Mouse (Mus musculus) cerebellum, adult 2 months (tissue): Measurements from ENCODE around the gene Cited2.

Source experiments
- CTCF ChIP-seq: fragments of 200-500 bp; IDR thresholded peaks from 2 replicates; pipeline ENCODE4 v1.5.1; 2011; ENCODE audit warnings: low read depth, mild to moderate bottlenecking, control low read depth, low read length, moderate library complexity, borderline replicate concordance; ENCODE audit not compliant: insufficient read depth
- POLR2A ChIP-seq: fragments of 200-500 bp; IDR thresholded peaks from 2 replicates; pipeline ENCODE4 v1.6.1; 2011; ENCODE audit warnings: low read length, control low read depth, borderline replicate concordance; ENCODE audit not compliant: insufficient read depth

DNA sequence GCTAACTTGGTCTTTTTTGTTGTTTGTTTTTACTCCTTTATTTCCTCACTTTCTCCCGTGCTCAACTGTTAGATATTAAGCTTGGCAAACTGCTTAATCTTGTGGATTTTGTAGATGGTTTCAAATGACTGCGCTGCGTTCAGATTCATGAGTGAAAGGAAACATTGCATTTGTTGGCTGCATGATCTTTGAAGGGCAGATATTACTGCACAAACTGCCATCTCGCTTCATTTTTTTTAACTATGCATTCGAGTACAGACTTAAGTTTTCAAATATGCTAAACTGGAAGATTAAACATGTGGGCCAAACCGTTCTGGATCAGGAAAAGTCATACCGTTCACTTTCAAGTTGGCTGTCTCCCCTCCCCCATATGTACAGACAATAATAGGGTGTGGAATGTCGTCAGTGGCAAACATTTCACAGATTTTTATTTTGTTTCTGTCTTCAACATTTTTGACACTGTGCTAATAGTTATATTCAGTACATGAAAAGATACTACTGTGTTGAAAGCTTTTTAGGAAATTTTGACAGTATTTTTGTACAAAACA is 2.1 kb downstream of the Cited2 start:
- TF ChIP-seq CTCF: no peak
- no peak for TF ChIP-seq POLR2A
